Mouse (Mus musculus) heart, embryonic 16.5 days (tissue): ENCODE data around the gene Myo18a. TPM values are rescaled to one million over a fixed set of nuclear protein-coding genes. Genes with fewer than 3 reads are reported as not detected.

Source experiments
- ATAC-seq: fragments of 200-750 bp; cut with Nextera tagmentation; replicated peaks from 2 replicates; pipeline ENCODE4 v1.8.0; 2017; ENCODE audit warnings: moderate number of reproducible peaks; ENCODE audit not compliant: insufficient read depth, low FRiP score; ENCODE audit errors: extremely low read depth
- H3K27ac ChIP-seq: fragments of 300-500 bp; sonication (generic); 2 replicates; pipeline ENCODE4 v1.5.1; 2014; ENCODE audit warnings: mild to moderate bottlenecking, low read length, control low read depth, moderate library complexity
- H3K27me3 ChIP-seq: fragments of 300-500 bp; sonication (generic); 2 replicates; pipeline ENCODE4 v1.6.1; 2014; ENCODE audit warnings: low read length, mixed read lengths; ENCODE audit not compliant: control insufficient read depth, insufficient read depth
- H3K36me3 ChIP-seq: fragments of 300-500 bp; sonication (generic); 2 replicates; pipeline ENCODE4 v1.6.1; 2014; ENCODE audit not compliant: control insufficient read depth, insufficient read depth
- H3K4me1 ChIP-seq: fragments of 300-500 bp; sonication (generic); 2 replicates; pipeline ENCODE4 v1.6.1; 2014; ENCODE audit warnings: low read length, mixed read lengths; ENCODE audit not compliant: control insufficient read depth, insufficient read depth
- H3K4me2 ChIP-seq: fragments of 300-500 bp; sonication (generic); 2 replicates; pipeline ENCODE4 v1.6.1; 2014; ENCODE audit warnings: low read depth, mild to moderate bottlenecking, control low read depth, low read length
- H3K4me3 ChIP-seq: fragments of 300-500 bp; sonication (generic); 2 replicates; pipeline ENCODE4 v1.5.1; 2014; ENCODE audit warnings: mild to moderate bottlenecking, control low read depth, low read length
- H3K9ac ChIP-seq: fragments of 300-500 bp; sonication (generic); 2 replicates; pipeline ENCODE4 v1.6.1; 2014; ENCODE audit warnings: low read length, control low read depth
- H3K9me3 ChIP-seq: fragments of 300-500 bp; sonication (generic); replicated peaks from 2 replicates; pipeline ENCODE4 v1.6.1; 2016; ENCODE audit warnings: low read length; ENCODE audit not compliant: control insufficient read depth
- WGBS: fragments of 180-500 bp; shearing (Covaris S2); extraction: QIAGEN DNeasy Blood & Tissue Kit; methylation state at CpG from one replicate; pipeline ENCODE4 v1.1.7; 2014; 5-methylcytosine and 5-hydroxymethylcytosine counted together
- polyA plus RNA-seq: library from polyadenylated mRNA; unstranded; fragments of >200 nt; fragmentation: Nextera tagmentation; extraction: Ambion mirVana; gene quantifications from 2 replicates; pipeline ENCODE4 v1.2.1, GENCODE M21; 2015

The Myo18a gene
- polyA plus RNA-seq, 1 experiment from 2014 or later, result 104 TPM

- Histone ChIP-seq H3K4me1 (peaks cover 12% of the 10 kb centered on the region), H3K36me3 (no peaks in the 10 kb centered on the region), H3K4me2 (no peak overlapping the region), H3K9me3 (no peaks in the 10 kb centered on the region), H3K4me3 (no peak overlapping the region), H3K27me3 (peaks cover 8% of the 10 kb centered on the region), H3K9ac (no peak overlapping the region), H3K27ac (no peak overlapping the region)
- WGBS, result 83% methylated on average over 3 of the region's 3 CpGs
- no peak for ATAC-seq
These were observed 137.1 kb downstream of the Myo18a start for GRCm38 (mm10) chr11:77900187-77900586.

DNA sequence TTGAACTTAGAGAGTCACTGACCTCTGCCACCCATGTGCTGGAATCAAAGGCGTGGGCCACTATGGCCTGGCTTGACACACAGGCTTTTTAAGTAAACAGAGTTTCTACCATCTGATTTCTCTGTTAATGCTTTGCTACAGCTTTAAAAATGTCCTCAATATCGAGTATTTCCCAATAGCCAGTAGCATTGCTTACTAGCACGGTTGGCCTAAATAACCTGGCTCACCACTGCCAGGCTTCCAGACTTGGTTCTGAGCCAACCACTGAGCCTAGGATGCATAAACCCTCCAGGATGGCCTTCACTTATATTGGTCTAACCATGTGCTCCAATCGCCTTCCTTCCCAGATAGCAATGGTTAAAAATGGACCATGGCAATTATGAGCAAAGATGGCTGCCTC, 137.7 kb downstream of the Myo18a start:
- Histone ChIP-seq H3K27ac (no peak overlapping the region), H3K27me3 (peaks cover 5% of the 10 kb centered on the region), H3K9ac (no peak overlapping the region), H3K4me3 (no peak overlapping the region), H3K36me3 (no peaks in the 10 kb centered on the region), H3K4me1 (peaks cover 12% of the 10 kb centered on the region), H3K4me2 (no peak overlapping the region), H3K9me3 (no peaks in the 10 kb centered on the region)
- 78% methylated on average over 4 of the region's 4 CpGs for WGBS
- ATAC-seq, result no peak

DNA sequence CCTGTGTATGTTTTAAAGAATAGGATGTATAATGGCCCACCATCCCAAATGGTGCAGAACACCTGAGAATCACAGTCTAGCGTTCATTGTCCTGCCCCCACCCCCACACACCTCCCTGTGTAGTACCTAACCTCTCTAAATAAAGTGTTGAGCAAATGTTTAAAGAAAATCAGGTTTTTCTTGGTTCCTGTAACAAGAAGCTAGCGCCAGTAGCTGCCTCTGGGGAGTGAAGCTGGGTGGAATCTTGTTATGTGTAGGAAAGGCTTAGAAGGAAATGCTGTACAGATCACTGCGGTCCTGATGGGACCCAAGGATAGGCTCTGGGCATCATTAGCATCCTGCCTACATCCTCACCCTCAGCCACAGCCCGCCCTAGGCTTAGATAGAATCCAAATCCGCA, 138.3 kb downstream of the Myo18a start:
- H3K4me1 ChIP-seq, result peaks cover 9% of the 10 kb centered on the region
- peaks cover 5% of the 10 kb centered on the region; the same call in 1 of the 2 replicates for H3K27me3 ChIP-seq
- H3K9ac ChIP-seq, result no peak overlapping the region
- WGBS, result 63% methylated on average over 5 of the region's 5 CpGs
- no peaks in the 10 kb centered on the region for H3K9me3 ChIP-seq
- no peak overlapping the region for H3K4me3 ChIP-seq
- no peaks in the 10 kb centered on the region for H3K36me3 ChIP-seq
- ATAC-seq, result no peak
- no peak overlapping the region for H3K27ac ChIP-seq
- H3K4me2 ChIP-seq, result no peak overlapping the region

DNA sequence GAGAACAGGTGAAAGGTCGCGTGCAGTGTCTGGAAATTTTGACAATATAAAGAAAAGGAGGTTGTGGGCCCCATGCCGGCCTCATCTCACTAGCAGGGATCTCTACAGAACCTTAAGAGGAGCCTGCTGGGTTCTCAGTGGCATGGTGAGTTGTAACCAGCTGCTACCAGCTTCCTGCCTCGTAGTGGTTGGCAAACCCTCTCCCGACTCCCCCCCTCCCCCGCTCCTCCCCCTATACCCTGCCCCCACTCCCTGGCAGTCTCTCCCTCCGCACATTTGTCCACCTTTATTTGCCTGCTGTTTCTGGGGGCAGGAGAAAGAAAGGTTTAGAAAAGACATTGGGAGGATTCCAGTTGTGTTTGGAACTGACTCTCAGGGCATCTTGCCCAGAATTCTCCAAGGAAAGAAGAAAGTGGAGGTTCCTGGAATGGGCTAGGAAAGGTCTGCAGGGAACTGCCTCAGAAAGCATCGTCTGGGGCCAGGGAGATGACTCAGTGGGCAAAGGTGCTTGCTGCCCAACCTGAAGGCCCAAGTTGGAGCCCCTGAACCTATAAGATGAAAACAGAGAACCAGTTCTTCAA, 138.8 kb downstream of the Myo18a start:
- Histone ChIP-seq H3K36me3 (no peaks in the 10 kb centered on the region), H3K9ac (no peak overlapping the region), H3K27me3 (peaks cover 5% of the 10 kb centered on the region), H3K27ac (no peak overlapping the region), H3K4me2 (no peak overlapping the region), H3K9me3 (no peaks in the 10 kb centered on the region), H3K4me3 (no peak overlapping the region), H3K4me1 (peaks cover 5% of the 10 kb centered on the region; the same call in 1 of the 2 replicates)
- ATAC-seq, result no peak
- WGBS, result 58% methylated on average over 8 of the region's 8 CpGs

DNA sequence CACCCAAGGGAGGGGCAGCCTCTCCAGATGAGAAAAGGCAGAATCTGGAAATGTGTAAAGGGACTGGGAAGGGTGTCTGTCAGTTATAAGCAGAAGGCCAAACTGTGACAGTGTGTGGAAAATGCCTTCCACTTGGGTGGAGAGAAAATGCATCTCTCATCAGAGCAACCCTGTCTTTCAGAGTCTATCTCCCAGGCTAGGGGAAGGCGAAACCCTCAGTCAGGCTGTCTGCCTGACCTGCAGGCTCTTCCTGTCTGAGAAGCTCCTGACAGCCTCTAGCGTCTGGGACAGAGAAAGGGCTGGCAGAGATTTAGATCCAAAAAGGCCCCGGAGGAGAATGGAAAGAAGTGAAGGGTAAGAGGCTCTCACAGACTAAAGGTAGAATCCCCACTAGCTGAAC, 140.7 kb downstream of the Myo18a start:
- H3K9me3 ChIP-seq, result no peaks in the 10 kb centered on the region
- no peaks in the 10 kb centered on the region for H3K36me3 ChIP-seq
- 0 out of 2 replicates have a peak, but pooled peaks cover 2% of the 10 kb centered on the region for H3K4me1 ChIP-seq
- ATAC-seq, result no peak
- no peak overlapping the region for H3K4me2 ChIP-seq
- peaks cover 7% of the 10 kb centered on the region for H3K27me3 ChIP-seq
- H3K4me3 ChIP-seq, result no peak overlapping the region
- H3K9ac ChIP-seq, result no peak overlapping the region
- 11% methylated on average over 3 of the region's 3 CpGs for WGBS
- H3K27ac ChIP-seq, result no peak overlapping the region

DNA sequence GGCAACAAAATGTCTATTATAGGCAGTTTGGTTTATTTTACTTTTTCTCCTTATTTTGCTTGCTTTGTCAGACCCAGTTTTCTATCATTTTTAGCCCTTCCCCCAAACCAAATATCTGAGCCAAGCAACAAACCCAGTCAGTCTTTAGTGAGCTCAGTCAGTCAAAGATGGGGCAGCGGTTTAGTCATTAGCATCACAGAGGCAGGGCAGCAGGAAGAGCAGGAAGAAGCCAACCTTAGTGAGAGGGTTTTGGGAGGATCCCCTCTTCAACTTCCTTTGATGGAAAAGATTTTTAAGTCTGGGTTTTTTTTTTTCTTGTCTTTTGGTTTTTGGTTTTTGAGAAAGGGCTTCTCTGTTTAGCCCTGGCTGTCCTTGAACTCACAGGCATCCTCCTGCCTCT, 141.7 kb downstream of the Myo18a start:
- no peak overlapping the region for H3K4me2 ChIP-seq
- H3K27me3 ChIP-seq, result peaks cover 7% of the 10 kb centered on the region
- no peaks in the 10 kb centered on the region for H3K36me3 ChIP-seq
- no peak overlapping the region for H3K9ac ChIP-seq
- ATAC-seq, result no peak
- WGBS, result 74% methylated on average over 1 of the region's 1 CpGs
- 0 out of 2 replicates have a peak, but pooled peaks cover 2% of the 10 kb centered on the region for H3K4me1 ChIP-seq
- H3K9me3 ChIP-seq, result no peaks in the 10 kb centered on the region
- H3K27ac ChIP-seq, result no peak overlapping the region
- no peak overlapping the region for H3K4me3 ChIP-seq

DNA sequence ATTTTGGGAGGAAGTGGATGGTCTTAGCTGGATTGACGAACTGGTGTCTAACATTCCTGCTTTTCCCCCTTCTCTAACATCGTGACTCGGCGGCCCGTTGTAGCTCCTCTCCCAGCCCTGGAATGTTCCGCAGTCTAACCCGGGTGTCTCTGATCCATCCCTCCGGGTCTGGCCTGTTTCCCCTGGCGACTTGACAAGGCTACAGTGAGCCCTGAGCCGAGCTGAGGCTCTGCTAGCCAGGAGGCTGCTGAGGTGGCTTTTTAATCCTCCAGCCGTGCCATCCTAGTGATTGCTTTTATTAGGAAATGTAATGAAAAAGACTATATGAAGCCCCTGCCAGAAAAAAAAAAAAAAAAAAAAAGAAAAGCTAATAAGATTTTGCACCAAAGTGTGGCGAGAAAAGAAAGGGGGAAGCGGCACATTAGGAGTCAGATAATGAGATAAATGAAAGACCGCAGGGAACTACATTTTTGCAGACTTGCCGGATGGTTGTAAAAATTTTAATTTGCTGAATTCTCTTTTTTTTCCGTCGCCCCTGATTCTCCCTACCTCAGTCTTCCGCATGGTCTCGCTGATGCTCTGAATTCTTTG, 143.1 kb downstream of the Myo18a start:
- Histone ChIP-seq H3K4me1 (0 out of 2 replicates have a peak, but pooled peaks cover 2% of the 10 kb centered on the region), H3K36me3 (no peaks in the 10 kb centered on the region), H3K27ac (no peak overlapping the region), H3K9ac (no peak overlapping the region), H3K4me2 (no peak overlapping the region), H3K27me3 (peaks cover 7% of the 10 kb centered on the region; the same call in 1 of the 2 replicates), H3K9me3 (no peaks in the 10 kb centered on the region), H3K4me3 (no peak overlapping the region)
- WGBS, result 28% methylated on average over 19 of the region's 19 CpGs
- no peak for ATAC-seq

DNA sequence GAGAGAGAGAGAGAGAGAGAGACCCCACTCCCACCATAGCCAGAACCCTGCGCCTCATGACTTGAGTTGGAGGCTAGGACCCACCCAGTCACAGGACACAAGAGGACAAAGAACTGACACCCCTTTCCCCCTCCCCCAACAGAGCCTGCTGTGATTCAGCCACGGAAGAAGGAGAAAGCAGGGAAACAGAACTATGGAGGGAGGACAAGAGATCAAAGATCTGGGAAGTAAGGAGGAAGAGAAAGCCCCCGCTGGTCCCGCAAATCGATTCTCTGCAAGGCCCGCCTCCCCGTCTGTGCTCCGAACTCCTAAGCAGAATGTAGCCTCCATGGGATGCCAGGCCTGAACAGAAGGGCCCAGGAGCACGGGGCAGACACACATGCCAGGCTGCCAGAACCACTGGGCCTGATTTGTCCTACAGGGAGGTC, 143.7 kb downstream of the Myo18a start:
- no peak overlapping the region for H3K27ac ChIP-seq
- no peaks in the 10 kb centered on the region for H3K36me3 ChIP-seq
- 0 out of 2 replicates have a peak, but pooled peaks cover 2% of the 10 kb centered on the region for H3K4me1 ChIP-seq
- no peaks in the 10 kb centered on the region for H3K9me3 ChIP-seq
- peaks cover 10% of the 10 kb centered on the region; the same call in 1 of the 2 replicates for H3K27me3 ChIP-seq
- ATAC-seq, result no peak
- no peak overlapping the region for H3K9ac ChIP-seq
- no peak overlapping the region for H3K4me3 ChIP-seq
- no peak overlapping the region for H3K4me2 ChIP-seq
- 19% methylated on average over 9 of the region's 9 CpGs for WGBS

- Histone ChIP-seq H3K4me3 (no peak overlapping the region), H3K27ac (no peak overlapping the region), H3K36me3 (no peaks in the 10 kb centered on the region), H3K9me3 (no peaks in the 10 kb centered on the region), H3K4me1 (0 out of 2 replicates have a peak, but pooled peaks cover 2% of the 10 kb centered on the region), H3K27me3 (peaks cover 13% of the 10 kb centered on the region), H3K4me2 (no peak overlapping the region), H3K9ac (no peak overlapping the region)
- no peak for ATAC-seq
- WGBS, result 52% methylated on average over 4 of the region's 4 CpGs
These were observed 145.4 kb downstream of the Myo18a start for GRCm38 (mm10) chr11:77908468-77908867.
